Mouse (Mus musculus) liver, adult 2 months (tissue): ENCODE results near the gene Itpripl2.

Experiments
- CTCF ChIP-seq: fragments of 200-500 bp; IDR thresholded peaks from 2 replicates; pipeline ENCODE4 v1.5.1; 2011; ENCODE audit warnings: low read depth, low read length, control low read depth
- POLR2A ChIP-seq: fragments of 200-500 bp; IDR thresholded peaks from 2 replicates; pipeline ENCODE4 v1.6.1; 2011; ENCODE audit warnings: low read length, control low read depth; ENCODE audit not compliant: insufficient read depth; ENCODE audit errors: extremely low read depth

- TF ChIP-seq CTCF = no peak
- TF ChIP-seq POLR2A = no peak
These were observed 927 bp downstream of the Itpripl2 start for GRCm38 (mm10) chr7:118490666-118491430.
